ENCODE assay signal across 14 mouse cellular contexts in the genomic region with DNA sequence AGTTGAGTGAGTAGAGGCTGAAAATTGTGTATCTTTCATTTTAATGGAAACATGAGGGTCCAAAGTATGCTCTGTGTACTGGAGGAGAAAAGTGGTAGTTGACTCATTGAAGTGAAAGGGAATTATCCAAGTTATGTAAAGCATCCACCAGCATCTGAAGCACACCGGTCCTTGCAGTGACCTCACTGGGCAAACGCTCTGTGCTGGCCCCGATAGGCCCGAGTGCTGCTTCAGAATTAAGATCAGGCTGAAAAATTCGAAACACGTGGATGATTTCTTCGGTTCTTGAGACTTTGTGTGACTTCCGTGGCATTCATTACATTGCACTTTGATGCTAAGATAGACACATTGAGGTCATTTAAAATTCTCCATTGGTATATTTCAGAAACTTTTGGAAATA.
"Had no signal": no experiment of that assay in that cellular context is flagged by ENCODE, and none has a peak within 500 bp of the region (broad histone marks: within the 10 kb centered on the region; RNA-seq: fewer than 3 reads in every experiment).

No protein-coding gene starts in this region.

- H3K27ac ChIP-seq: kidney, postnatal 0 days; limb, embryonic 15.5 days; liver, embryonic 12.5 days; macrophage; midbrain, embryonic 15.5 days; neural tube, embryonic 12.5 days had no signal

- H3K4me2 ChIP-seq: limb, embryonic 15.5 days; liver, embryonic 12.5 days; midbrain, embryonic 11.5 days; midbrain, embryonic 15.5 days; neural tube, embryonic 12.5 days had no signal

- H3K9ac ChIP-seq: limb, embryonic 15.5 days; liver, embryonic 12.5 days; midbrain, embryonic 15.5 days; neural tube, embryonic 12.5 days had no signal

- DNase-seq: kidney, adult 2 months; kidney, postnatal 4 days; spleen, adult 18-20 months; thymus, adult 2 months; thymus, postnatal 36 days had no signal

- H3K4me1 ChIP-seq: liver, embryonic 12.5 days; midbrain, embryonic 15.5 days had no signal

- H3K4me3 ChIP-seq: limb, embryonic 15.5 days; liver, embryonic 12.5 days; megakaryocyte, embryonic 14.5 days; midbrain, embryonic 15.5 days; neural tube, embryonic 12.5 days had no signal

- H3K9me3 ChIP-seq: limb, embryonic 15.5 days; liver, embryonic 12.5 days; megakaryocyte, embryonic 14.5 days; midbrain, embryonic 15.5 days; neural tube, embryonic 12.5 days had no signal

- ATAC-seq: intestine, embryonic 16.5 days; liver, embryonic 12.5 days; midbrain, embryonic 15.5 days had no signal

- H3K27me3 ChIP-seq: limb, embryonic 15.5 days; midbrain, embryonic 15.5 days; neural tube, embryonic 12.5 days had no signal
